Mouse (Mus musculus): ENCODE results near the gene Itgb3. TPM values are rescaled to one million over a fixed set of nuclear protein-coding genes. Genes with fewer than 3 reads are reported as not detected.

Gene Itgb3
- polyA plus RNA-seq, 1 experiment from 2014 or later: 1.5 TPM

GRCm38 (mm10) chr11:104673412-104673811 is 65.6 kb downstream of the Itgb3 start:
- no peak for ATAC-seq (ENCODE audit: low FRiP score)
- WGBS: 72% methylated on average over 4 of the region's 4 CpGs
- no peak for DNase-seq (ENCODE audit: low spot score, missing footprints)
- H3K36me3 ChIP-seq (ENCODE audit: control insufficient read depth, insufficient read depth, low read length): no peaks in the 10 kb centered on the region
- no peak overlapping the region for H3K4me3 ChIP-seq (ENCODE audit: low read depth, low read length)
- no peak overlapping the region for H3K9ac ChIP-seq (ENCODE audit: low read length)
- H3K27ac ChIP-seq (ENCODE audit: low read depth, low read length): no peak overlapping the region
- no peaks in the 10 kb centered on the region for H3K4me1 ChIP-seq (ENCODE audit: control insufficient read depth, insufficient read depth, low read length)
- no peak overlapping the region for H3K4me2 ChIP-seq
- H3K27me3 ChIP-seq (ENCODE audit: control insufficient read depth, insufficient read depth, low read length): no peaks in the 10 kb centered on the region
- H3K9me3 ChIP-seq (ENCODE audit: control insufficient read depth, low read length): no peaks in the 10 kb centered on the region

- Histone ChIP-seq H3K4me2 (no peak overlapping the region), H3K4me3 (ENCODE audit: low read depth, low read length) (no peak overlapping the region), H3K27me3 (ENCODE audit: control insufficient read depth, insufficient read depth, low read length) (no peaks in the 10 kb centered on the region), H3K9ac (ENCODE audit: low read length) (no peak overlapping the region), H3K27ac (ENCODE audit: low read depth, low read length) (no peak overlapping the region), H3K9me3 (ENCODE audit: control insufficient read depth, low read length) (no peaks in the 10 kb centered on the region), H3K4me1 (ENCODE audit: control insufficient read depth, insufficient read depth, low read length) (no peaks in the 10 kb centered on the region), H3K36me3 (ENCODE audit: control insufficient read depth, insufficient read depth, low read length) (no peaks in the 10 kb centered on the region)
- no peak for ATAC-seq (ENCODE audit: low FRiP score)
- 93% methylated on average over 11 of the region's 11 CpGs for WGBS
- DNase-seq (ENCODE audit: low spot score, missing footprints): no peak
Observed at GRCm38 (mm10) chr11:104674768-104675167, 67.0 kb downstream of the Itgb3 start.

GRCm38 (mm10) chr11:104685548-104685947 is 77.7 kb downstream of the Itgb3 start, which contains the start of gene Gm11639:
Gene Gm11639, plus strand, starts transcription at chr11:104685707.
- Histone ChIP-seq H3K9ac (ENCODE audit: low read length) (no peak within 1 kb of the TSS), H3K4me1 (ENCODE audit: control insufficient read depth, insufficient read depth, low read length) (no peaks in the 10 kb centered on the region), H3K27me3 (ENCODE audit: control insufficient read depth, insufficient read depth, low read length) (no peaks in the 10 kb centered on the region), H3K4me2 (no peak within 1 kb of the TSS), H3K9me3 (ENCODE audit: control insufficient read depth, low read length) (no peaks in the 10 kb centered on the region), H3K36me3 (ENCODE audit: control insufficient read depth, insufficient read depth, low read length) (no peaks in the 10 kb centered on the region), H3K4me3 (ENCODE audit: low read depth, low read length) (no peak within 1 kb of the TSS), H3K27ac (ENCODE audit: low read depth, low read length) (no peak within 1 kb of the TSS)
- ATAC-seq (ENCODE audit: low FRiP score) (no peak), DNase-seq (ENCODE audit: low spot score, missing footprints) (no peak)
- 29% methylated on average over 23 of the region's 23 CpGs for WGBS

- Histone ChIP-seq H3K9me3 (ENCODE audit: control insufficient read depth, low read length) (no peaks in the 10 kb centered on the region), H3K4me2 (no peak overlapping the region), H3K36me3 (ENCODE audit: control insufficient read depth, insufficient read depth, low read length) (no peaks in the 10 kb centered on the region), H3K4me1 (ENCODE audit: control insufficient read depth, insufficient read depth, low read length) (no peaks in the 10 kb centered on the region), H3K27me3 (ENCODE audit: control insufficient read depth, insufficient read depth, low read length) (no peaks in the 10 kb centered on the region), H3K9ac (ENCODE audit: low read length) (no peak overlapping the region), H3K27ac (ENCODE audit: low read depth, low read length) (no peak overlapping the region), H3K4me3 (ENCODE audit: low read depth, low read length) (no peak overlapping the region)
- DNase-seq (ENCODE audit: low spot score, missing footprints): no peak
- WGBS: 92% methylated on average over 6 of the region's 6 CpGs
- ATAC-seq (ENCODE audit: low FRiP score): no peak
Observed at GRCm38 (mm10) chr11:104693235-104693634, 85.4 kb downstream of the Itgb3 start.

GRCm38 (mm10) chr11:104704097-104704496 is 96.3 kb downstream of the Itgb3 start:
- 72% methylated on average over 15 of the region's 15 CpGs for WGBS
- H3K27ac ChIP-seq (ENCODE audit: low read depth, low read length): no peak overlapping the region
- H3K36me3 ChIP-seq (ENCODE audit: control insufficient read depth, insufficient read depth, low read length): no peaks in the 10 kb centered on the region
- ATAC-seq (ENCODE audit: low FRiP score) (no peak), DNase-seq (ENCODE audit: low spot score, missing footprints) (no peak)
- no peaks in the 10 kb centered on the region for H3K9me3 ChIP-seq (ENCODE audit: control insufficient read depth, low read length)
- H3K4me1 ChIP-seq (ENCODE audit: control insufficient read depth, insufficient read depth, low read length): no peaks in the 10 kb centered on the region
- H3K27me3 ChIP-seq (ENCODE audit: control insufficient read depth, insufficient read depth, low read length): no peaks in the 10 kb centered on the region
- H3K4me2 ChIP-seq: no peak overlapping the region
- no peak overlapping the region for H3K9ac ChIP-seq (ENCODE audit: low read length)
- no peak overlapping the region for H3K4me3 ChIP-seq (ENCODE audit: low read depth, low read length)

GRCm38 (mm10) chr11:104707084-104707483 is 99.3 kb downstream of the Itgb3 start:
- Histone ChIP-seq H3K36me3 (ENCODE audit: control insufficient read depth, insufficient read depth, low read length) (no peaks in the 10 kb centered on the region), H3K4me2 (no peak overlapping the region), H3K27me3 (ENCODE audit: control insufficient read depth, insufficient read depth, low read length) (no peaks in the 10 kb centered on the region), H3K4me1 (ENCODE audit: control insufficient read depth, insufficient read depth, low read length) (no peaks in the 10 kb centered on the region), H3K27ac (ENCODE audit: low read depth, low read length) (no peak overlapping the region), H3K4me3 (ENCODE audit: low read depth, low read length) (no peak overlapping the region), H3K9me3 (ENCODE audit: control insufficient read depth, low read length) (no peaks in the 10 kb centered on the region), H3K9ac (ENCODE audit: low read length) (no peak overlapping the region)
- DNase-seq (ENCODE audit: low spot score, missing footprints) (no peak), ATAC-seq (ENCODE audit: low FRiP score) (no peak)
- WGBS: 73% methylated on average over 2 of the region's 2 CpGs

Other genes with a start within 250 kb of the Itgb3 start
- gene Kansl1, start 139.1 kb upstream of the Itgb3 start, polyA plus RNA-seq (2014; fragmentation: Nextera tagmentation; extraction: Ambion mirVana): 31.7 and 32.9 TPM in 2 replicates
- gene Cdc27, start 57.4 kb upstream of the Itgb3 start, polyA plus RNA-seq (2014; fragmentation: Nextera tagmentation; extraction: Ambion mirVana): 59.0 and 65.9 TPM in 2 replicates
- gene Myl4, start 57.3 kb upstream of the Itgb3 start, polyA plus RNA-seq (2014; fragmentation: Nextera tagmentation; extraction: Ambion mirVana): 1.1 and 1.7 TPM in 2 replicates
- not detected in 2 replicates for gene Gm11639, start 77.7 kb downstream of the Itgb3 start, polyA plus RNA-seq (2014; fragmentation: Nextera tagmentation; extraction: Ambion mirVana)

All from midbrain, embryonic 11.5 days (tissue).